Mouse (Mus musculus) heart, postnatal 25 days (tissue): ENCODE results near the gene Pml. TPM values are rescaled to one million over a fixed set of nuclear protein-coding genes. Genes with fewer than 3 reads are reported as not detected.

ENCODE experiments used
- DNase-seq: peaks from one replicate; pipeline ENCODE4 v3.0.0; 2022; ENCODE audit warnings: low spot score
- intact Hi-C: fragments of 180-260 bp; cut with DNase I; formaldehyde crosslinking; loops from one replicate; pipeline ENCODE4 v1.15.1; 2025
- total RNA-seq, 2 experiments: library from RNA; stranded (reverse); gene quantifications; 2 replicates each; pipeline ENCODE4 v1.2.3; 2021

The Pml gene
- total RNA-seq, 2 experiments from 2014 or later: 10.0 to 12.6 TPM

GRCm38 (mm10) chr9:58206013-58206412 lies 43.6 kb downstream of the Pml start:
- no peak for DNase-seq
- intact Hi-C loops: no loop called here

GRCm38 (mm10) chr9:58204448-58205000 lies 45.1 kb downstream of the Pml start:
- intact Hi-C loops: loop anchor here (1.0 kb wide), 1 partner anchor 166 kb away; no protein-coding TSS in a partner anchor
- peak; percentile 78 for DNase-seq

GRCm38 (mm10) chr9:58203516-58204447 lies 45.8 kb downstream of the Pml start, which contains the start of the genes Islr and Islr2:
Gene Islr, minus strand, starts transcription at chr9:58204306.
Gene Islr2, minus strand, starts transcription at chr9:58204319.
- DNase-seq: peak; percentile 58
- intact Hi-C loops: loop anchor here (1.0 kb wide), 1 partner anchor 165 kb away; no protein-coding TSS in a partner anchor

- intact Hi-C loops: no loop called here
- DNase-seq: no peak
These were observed 46.7 kb downstream of the Pml start for GRCm38 (mm10) chr9:58202676-58203453.

GRCm38 (mm10) chr9:58201861-58202549 lies 47.6 kb downstream of the Pml start:
- no peak for DNase-seq
- intact Hi-C loops: no loop called here

GRCm38 (mm10) chr9:58201091-58201842 lies 48.3 kb downstream of the Pml start:
- intact Hi-C loops: no loop called here

GRCm38 (mm10) chr9:58200270-58201090 lies 49.1 kb downstream of the Pml start:
- no peak for DNase-seq
- intact Hi-C loops: no loop called here

More at GRCm38 (mm10) chr9:58201091-58201842, 48.3 kb downstream of the Pml start:
- DNase-seq: no peak

GRCm38 (mm10) chr9:58199381-58200269 lies 50.0 kb downstream of the Pml start:
- no peak for DNase-seq
- intact Hi-C loops: no loop called here

GRCm38 (mm10) chr9:58198801-58199371 lies 50.7 kb downstream of the Pml start:
- no peak for DNase-seq

GRCm38 (mm10) chr9:58197781-58198701 lies 51.5 kb downstream of the Pml start:
- no peak for DNase-seq
- intact Hi-C loops: no loop called here

More at GRCm38 (mm10) chr9:58198801-58199371, 50.7 kb downstream of the Pml start:
- intact Hi-C loops: no loop called here

GRCm38 (mm10) chr9:58196610-58197567 lies 52.7 kb downstream of the Pml start:
- no peak for DNase-seq
- intact Hi-C loops: no loop called here

GRCm38 (mm10) chr9:58196141-58196540 lies 53.4 kb downstream of the Pml start:
- DNase-seq: no peak
- intact Hi-C loops: no loop called here

- intact Hi-C loops: no loop called here
- DNase-seq: no peak
These were observed 53.9 kb downstream of the Pml start for GRCm38 (mm10) chr9:58195671-58196070.

- intact Hi-C loops: no loop called here
- no peak for DNase-seq
These were observed 55.4 kb downstream of the Pml start for GRCm38 (mm10) chr9:58194222-58194621.

- DNase-seq: no peak
These were observed 65.1 kb downstream of the Pml start for GRCm38 (mm10) chr9:58184456-58184855.

More at GRCm38 (mm10) chr9:58184456-58184855, 65.1 kb downstream of the Pml start:
- intact Hi-C loops: no loop called here
